Mouse (Mus musculus): ENCODE measurements around the gene Exosc7. TPM values are rescaled to one million over a fixed set of nuclear protein-coding genes. Genes with fewer than 3 reads are reported as not detected.

Gene Exosc7
- polyA plus RNA-seq, 1 experiment from 2014 or later, result 84.2 TPM

DNA sequence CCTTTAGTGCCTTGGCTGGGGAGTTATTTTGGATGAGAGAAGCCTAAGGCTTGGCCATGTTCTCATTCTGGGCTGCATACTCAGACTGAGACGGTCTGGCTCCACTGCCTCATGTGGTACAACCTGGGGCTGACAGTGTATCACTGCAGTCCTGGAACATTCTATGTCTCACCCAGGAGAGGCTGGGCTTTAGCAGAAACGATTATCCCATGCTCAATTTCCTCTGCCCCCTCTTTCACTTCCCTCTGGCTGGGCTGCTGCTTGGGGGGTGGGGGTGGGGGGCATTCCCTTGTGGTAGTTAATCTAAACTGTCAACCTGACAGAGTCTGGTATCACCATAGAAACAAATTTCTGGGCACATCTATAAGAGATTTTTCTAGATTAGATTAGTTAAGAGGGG is 72.5 kb downstream of the Exosc7 start:
- Histone ChIP-seq H3K4me1 (ENCODE audit: control insufficient read depth, insufficient read depth, low read length) (no peaks in the 10 kb centered on the region), H3K9me3 (ENCODE audit: control insufficient read depth, low read length) (no peaks in the 10 kb centered on the region), H3K9ac (ENCODE audit: low read depth, low read length) (no peak overlapping the region), H3K36me3 (ENCODE audit: control insufficient read depth, insufficient read depth, low read length) (no peaks in the 10 kb centered on the region), H3K27ac (replicated peaks; ENCODE audit: low read depth, low read length) (no peak overlapping the region), H3K4me2 (ENCODE audit: low read depth, low read length) (no peak overlapping the region), H3K27me3 (replicated peaks; ENCODE audit: control insufficient read depth, insufficient read depth, low read length) (no peaks in the 10 kb centered on the region), H3K4me3 (ENCODE audit: low read depth, low read length) (no peak overlapping the region)
- WGBS, result 45% methylated on average over 2 of the region's 2 CpGs
- ATAC-seq (ENCODE audit: low read depth) (no peak), DNase-seq (ENCODE audit: low spot score) (no peak)

Other genes with a start within 250 kb of the Exosc7 start
- 53.3 and 60.4 TPM in 2 replicates for gene Zfp445, start 247.2 kb upstream of the Exosc7 start, polyA plus RNA-seq (2014; fragmentation: Nextera tagmentation; extraction: Ambion mirVana)
- 2.0 and 2.9 TPM in 2 replicates for gene Zkscan7, start 227.5 kb upstream of the Exosc7 start, polyA plus RNA-seq (2014; fragmentation: Nextera tagmentation; extraction: Ambion mirVana)
- gene Zfp105, start 190.1 kb upstream of the Exosc7 start, polyA plus RNA-seq (2014; fragmentation: Nextera tagmentation; extraction: Ambion mirVana), result 15.5 and 18.1 TPM in 2 replicates
- 35.0 and 35.9 TPM in 2 replicates for gene 1110059G10Rik, start 162.2 kb upstream of the Exosc7 start, polyA plus RNA-seq (2014; fragmentation: Nextera tagmentation; extraction: Ambion mirVana)
- 23.9 and 27.4 TPM in 2 replicates for gene Kif15, start 162.2 kb upstream of the Exosc7 start, polyA plus RNA-seq (2014; fragmentation: Nextera tagmentation; extraction: Ambion mirVana)
- gene Tmem42, start 91.9 kb upstream of the Exosc7 start, polyA plus RNA-seq (2014; fragmentation: Nextera tagmentation; extraction: Ambion mirVana), result 24.5 and 24.6 TPM in 2 replicates
- 0.18 and 0.21 TPM in 2 replicates for gene Tgm4, start 78.5 kb upstream of the Exosc7 start, polyA plus RNA-seq (2014; fragmentation: Nextera tagmentation; extraction: Ambion mirVana)
- gene Zdhhc3, start within 50 bp of the Exosc7 start, polyA plus RNA-seq (2014; fragmentation: Nextera tagmentation; extraction: Ambion mirVana), result 51.2 and 57.4 TPM in 2 replicates
- 2.9 TPM in 2 replicates for gene Clec3b, start 37.7 kb downstream of the Exosc7 start, polyA plus RNA-seq (2014; fragmentation: Nextera tagmentation; extraction: Ambion mirVana)
- 7.1 and 8.0 TPM in 2 replicates for gene Cdcp1, start 102.8 kb downstream of the Exosc7 start, polyA plus RNA-seq (2014; fragmentation: Nextera tagmentation; extraction: Ambion mirVana)
- 13.1 and 15.4 TPM in 2 replicates for gene Tmem158, start 147.5 kb downstream of the Exosc7 start, polyA plus RNA-seq (2014; fragmentation: Nextera tagmentation; extraction: Ambion mirVana)

All from embryonic facial prominence, embryonic 14.5 days (tissue).